17 mouse cellular contexts compared by ENCODE assay signal in genomic region chr1:132014800-132015199, GRCm38 (mm10). TPM values are rescaled to one million over a fixed set of nuclear protein-coding genes. Genes with fewer than 3 reads are reported as not detected.
DNase-seq lines count a peak whose midpoint lies in the region; ATAC-seq and TF ChIP-seq lines count a peak whose summit lies in the region.
"Had no signal": no experiment of that assay in that cellular context is flagged by ENCODE, and none has a peak within 500 bp of the region (broad histone marks: within the 10 kb centered on the region; RNA-seq: fewer than 3 reads in every experiment).

No protein-coding gene starts in this region.

- H3K27me3 ChIP-seq in kidney, adult 2 months (replicated peaks; ENCODE audit: control insufficient read depth, insufficient read depth, low read length), result no peaks in the 10 kb centered on the region
- no peaks in the 10 kb centered on the region for H3K27me3 ChIP-seq in intestine, embryonic 16.5 days (replicated peaks; ENCODE audit: control insufficient read depth, insufficient read depth, low read length)
- H3K27me3 ChIP-seq: embryonic facial prominence, embryonic 13.5 days had no signal

- H3K27ac ChIP-seq in kidney, adult 2 months (ENCODE audit: insufficient read depth, low read depth, low read length), result no peak overlapping the region
- no peak overlapping the region for H3K27ac ChIP-seq in bone marrow macrophage, adult 2 months (ENCODE audit: insufficient read depth, low read depth, low read length)
- no peak overlapping the region for H3K27ac ChIP-seq in intestine, embryonic 16.5 days (ENCODE audit: low read length)
- H3K27ac ChIP-seq: embryonic facial prominence, embryonic 13.5 days had no signal

- H3K36me3 ChIP-seq in kidney, adult 2 months (ENCODE audit: control insufficient read depth, insufficient read depth, low read length), result peaks cover 3% of the 10 kb centered on the region; the same call in 1 of the 2 replicates
- H3K36me3 ChIP-seq in intestine, embryonic 16.5 days (ENCODE audit: control insufficient read depth, insufficient read depth, low read length), result peaks cover 16% of the 10 kb centered on the region

- H3K9ac ChIP-seq in intestine, embryonic 16.5 days (ENCODE audit: low read depth, low read length), result no peak overlapping the region
- H3K9ac ChIP-seq: embryonic facial prominence, embryonic 13.5 days had no signal

- 0 out of 2 replicates have a peak, but pooled peaks have one; percentile 26 for TF ChIP-seq CTCF in kidney, adult 2 months (conservative IDR thresholded peaks at IDR 0.05; ENCODE audit: insufficient read depth, insufficient read length, low read depth, low read length)
- 0 out of 2 replicates have a peak, but pooled peaks have one; percentile 17 for TF ChIP-seq CTCF in bone marrow macrophage, adult 2 months (IDR thresholded peaks at IDR 0.05; ENCODE audit: low read depth, low read length)

- H3K9me3 ChIP-seq in intestine, embryonic 16.5 days (ENCODE audit: control insufficient read depth, low read length), result no peaks in the 10 kb centered on the region
- H3K9me3 ChIP-seq: embryonic facial prominence, embryonic 13.5 days had no signal

- DNase-seq in kidney, adult 2 months, result no peak
- no peak for DNase-seq in kidney, adult 9 months
- peak; percentile 45 for DNase-seq in thymus, postnatal 4 days
- DNase-seq in thymus, adult 18-20 months, result no peak
- DNase-seq in c-Kit-positive CD71-positive TER-119-positive erythroid progenitor cells, embryonic 14.5 days (ENCODE audit: low spot score), result no peak
- no peak for DNase-seq in heart, adult 11 months
- DNase-seq: adrenal gland, adult 2 months; cerebellum, postnatal 36 days; gastrocnemius, postnatal 25 days; kidney, postnatal 25 days; lung, postnatal 36 days; right cerebral cortex, adult 18-20 months had no signal

- peaks cover 7% of the 10 kb centered on the region; the same call in 1 of the 2 replicates for H3K4me1 ChIP-seq in kidney, adult 2 months (ENCODE audit: control insufficient read depth, insufficient read depth, low read length)
- peaks cover 18% of the 10 kb centered on the region for H3K4me1 ChIP-seq in bone marrow macrophage, adult 2 months (ENCODE audit: control insufficient read depth, insufficient read depth, low read length)
- H3K4me1 ChIP-seq in intestine, embryonic 16.5 days (ENCODE audit: control insufficient read depth, insufficient read depth, low read length), result 0 out of 2 replicates have a peak, but pooled peaks cover 2% of the 10 kb centered on the region

- H3K4me2 ChIP-seq in intestine, embryonic 16.5 days (ENCODE audit: low read depth, low read length), result no peak overlapping the region
- H3K4me2 ChIP-seq: embryonic facial prominence, embryonic 13.5 days had no signal

- ATAC-seq in intestine, embryonic 16.5 days, result no peak
- ATAC-seq: forebrain, embryonic 14.5 days; hindbrain, embryonic 16.5 days had no signal

- WGBS in kidney, adult 2 months, result 98% methylated on average over 1 of the region's 1 CpGs
- WGBS in intestine, embryonic 16.5 days, result 92% methylated on average over 1 of the region's 1 CpGs

- no peak for TF ChIP-seq POLR2A in kidney, adult 2 months (IDR thresholded peaks at IDR 0.05; ENCODE audit: low read depth, low read length)
- no peak for TF ChIP-seq POLR2A in bone marrow macrophage, adult 2 months (IDR thresholded peaks at IDR 0.05; ENCODE audit: borderline replicate concordance, low read depth, low read length)

- no peak overlapping the region for H3K4me3 ChIP-seq in kidney, adult 2 months (ENCODE audit: insufficient read depth, low read depth, low read length)
- H3K4me3 ChIP-seq in bone marrow macrophage, adult 2 months (ENCODE audit: insufficient read depth, low read length), result no peak overlapping the region
- H3K4me3 ChIP-seq in intestine, embryonic 16.5 days (ENCODE audit: low read length), result no peak overlapping the region
- H3K4me3 ChIP-seq: embryonic facial prominence, embryonic 13.5 days had no signal

RNA-seq across cellular contexts. Expression of gene Elk4, which starts 7.4 kb away (rescaled TPM):
- 18.4 and 27.8 TPM in 2 replicates for polyA plus RNA-seq in kidney, adult 2 months (2012; rRNA removed)
- polyA plus RNA-seq in bone marrow macrophage, adult 2 months (2012; ENCODE audit: insufficient read depth, insufficient read length, missing spikeins), result 59.7 and 66.6 TPM in 2 replicates
- 13.2 and 14.3 TPM in 2 replicates for polyA plus RNA-seq in intestine, embryonic 16.5 days (2015; fragmentation: Nextera tagmentation; extraction: Ambion mirVana)

RNA-seq across cellular contexts. Expression of gene Slc45a3, which starts 52.0 kb away (rescaled TPM):
- 30.5 and 37.8 TPM in 2 replicates for polyA plus RNA-seq in kidney, adult 2 months (2012; rRNA removed)
- not detected in 2 replicates for polyA plus RNA-seq in bone marrow macrophage, adult 2 months (2012; ENCODE audit: insufficient read depth, insufficient read length, missing spikeins)
- polyA plus RNA-seq in intestine, embryonic 16.5 days (2015; fragmentation: Nextera tagmentation; extraction: Ambion mirVana), result 2.5 and 2.9 TPM in 2 replicates

RNA-seq across cellular contexts. Expression of gene Mfsd4a, which starts 53.1 kb away (rescaled TPM):
- 64.1 and 84.5 TPM in 2 replicates for polyA plus RNA-seq in kidney, adult 2 months (2012; rRNA removed)
- polyA plus RNA-seq in bone marrow macrophage, adult 2 months (2012; ENCODE audit: insufficient read depth, insufficient read length, missing spikeins), result not detected in 2 replicates
- polyA plus RNA-seq in intestine, embryonic 16.5 days (2015; fragmentation: Nextera tagmentation; extraction: Ambion mirVana), result 8.7 and 10.1 TPM in 2 replicates
